Mouse (Mus musculus) heart, embryonic 13.5 days (tissue): ENCODE data around the gene Rbms3. TPM values are rescaled to one million over a fixed set of nuclear protein-coding genes. Genes with fewer than 3 reads are reported as not detected.

Experiments used
- ATAC-seq: fragments of 200-750 bp; cut with Nextera tagmentation; 2 replicates; pipeline ENCODE4 v1.8.0; 2017; ENCODE audit warnings: moderate TSS enrichment; ENCODE audit not compliant: insufficient number of reproducible peaks, low FRiP score, low TSS enrichment; ENCODE audit errors: extremely low read depth
- H3K27ac ChIP-seq: fragments of 300-500 bp; sonication (generic); replicated peaks from 2 replicates; pipeline ENCODE4 v1.5.1; 2015; ENCODE audit warnings: moderate library complexity, mild to moderate bottlenecking, inconsistent platforms
- H3K27me3 ChIP-seq: fragments of 300-500 bp; sonication (generic); replicated peaks from 2 replicates; pipeline ENCODE4 v1.6.1; 2015; ENCODE audit warnings: mild to moderate bottlenecking, inconsistent platforms
- H3K36me3 ChIP-seq: fragments of 300-500 bp; sonication (generic); 2 replicates; pipeline ENCODE4 v1.6.1; 2015; ENCODE audit warnings: mild to moderate bottlenecking, inconsistent platforms
- H3K4me1 ChIP-seq: fragments of 300-500 bp; sonication (generic); 2 replicates; pipeline ENCODE4 v1.6.1; 2015; ENCODE audit warnings: inconsistent platforms
- H3K4me2 ChIP-seq: fragments of 300-500 bp; sonication (generic); 2 replicates; pipeline ENCODE4 v1.6.1; 2015; ENCODE audit warnings: inconsistent platforms, mild to moderate bottlenecking, moderate library complexity
- H3K4me3 ChIP-seq: fragments of 300-500 bp; sonication (generic); 2 replicates; pipeline ENCODE4 v1.5.1; 2015; ENCODE audit warnings: moderate library complexity, mild to moderate bottlenecking, inconsistent platforms
- H3K9ac ChIP-seq: fragments of 300-500 bp; sonication (generic); 2 replicates; pipeline ENCODE4 v1.6.1; 2015; ENCODE audit warnings: inconsistent platforms, mild to moderate bottlenecking, moderate library complexity
- H3K9me3 ChIP-seq: fragments of 300-500 bp; sonication (generic); 2 replicates; pipeline ENCODE4 v1.6.1; 2016; ENCODE audit warnings: inconsistent platforms
- WGBS: fragments of 180-500 bp; shearing (Covaris S2); methylation state at CpG from one replicate; pipeline ENCODE4 v1.1.7; 2015; ENCODE audit warnings: mixed read lengths; 5-methylcytosine and 5-hydroxymethylcytosine counted together
- polyA plus RNA-seq: library from polyadenylated mRNA; unstranded; fragments of >200 nt; fragmentation: Nextera tagmentation; extraction: Ambion mirVana; gene quantifications from 2 replicates; pipeline ENCODE4 v1.2.1, GENCODE M21; 2015

Rbms3 gene
- polyA plus RNA-seq, 1 experiment from 2014 or later: 36.0 TPM

GRCm38 (mm10) chr9:117585345-117585744, 44.4 kb downstream of the Rbms3 start:
- no peak overlapping the region for H3K9ac ChIP-seq
- no peak for ATAC-seq
- no peak overlapping the region for H3K27ac ChIP-seq
- no peaks in the 10 kb centered on the region for H3K4me1 ChIP-seq
- H3K27me3 ChIP-seq: no peaks in the 10 kb centered on the region
- H3K4me3 ChIP-seq: no peak overlapping the region
- H3K9me3 ChIP-seq: no peaks in the 10 kb centered on the region
- no peak overlapping the region for H3K4me2 ChIP-seq
- 80% methylated on average over 6 of the region's 6 CpGs for WGBS
- H3K36me3 ChIP-seq: no peaks in the 10 kb centered on the region

GRCm38 (mm10) chr9:117583638-117584037, 46.1 kb downstream of the Rbms3 start:
- no peak overlapping the region for H3K4me3 ChIP-seq
- H3K9me3 ChIP-seq: no peaks in the 10 kb centered on the region
- H3K4me2 ChIP-seq: no peak overlapping the region
- ATAC-seq: no peak
- no peaks in the 10 kb centered on the region for H3K27me3 ChIP-seq
- H3K9ac ChIP-seq: no peak overlapping the region
- no peak overlapping the region for H3K27ac ChIP-seq
- WGBS: 56% methylated on average over 7 of the region's 7 CpGs
- no peaks in the 10 kb centered on the region for H3K4me1 ChIP-seq
- H3K36me3 ChIP-seq: no peaks in the 10 kb centered on the region

- Histone ChIP-seq H3K4me1 (no peaks in the 10 kb centered on the region), H3K9ac (no peak overlapping the region), H3K36me3 (no peaks in the 10 kb centered on the region), H3K27ac (no peak overlapping the region), H3K9me3 (no peaks in the 10 kb centered on the region), H3K4me3 (no peak overlapping the region), H3K27me3 (no peaks in the 10 kb centered on the region), H3K4me2 (no peak overlapping the region)
- 83% methylated on average over 6 of the region's 6 CpGs for WGBS
- ATAC-seq: no peak
These were observed 47.1 kb downstream of the Rbms3 start for GRCm38 (mm10) chr9:117582591-117582990.

- no peak overlapping the region for H3K9ac ChIP-seq
- peaks cover 10% of the 10 kb centered on the region for H3K4me1 ChIP-seq
- H3K27ac ChIP-seq: peak overlapping the region; percentile 72
- H3K4me3 ChIP-seq: no peak overlapping the region
- no peaks in the 10 kb centered on the region for H3K27me3 ChIP-seq
- no peak for ATAC-seq
- no peaks in the 10 kb centered on the region for H3K36me3 ChIP-seq
- H3K9me3 ChIP-seq: no peaks in the 10 kb centered on the region
- WGBS: 49% methylated on average over 5 of the region's 5 CpGs
- no peak overlapping the region for H3K4me2 ChIP-seq
These were observed 58.4 kb downstream of the Rbms3 start for GRCm38 (mm10) chr9:117571186-117571855.

GRCm38 (mm10) chr9:117570240-117570821, 59.4 kb downstream of the Rbms3 start:
- WGBS: 63% methylated on average over 7 of the region's 7 CpGs
- H3K9ac ChIP-seq: no peak overlapping the region
- H3K27ac ChIP-seq: peak overlapping the region; percentile 72
- no peak for ATAC-seq
- no peaks in the 10 kb centered on the region for H3K36me3 ChIP-seq
- H3K4me3 ChIP-seq: no peak overlapping the region
- H3K4me2 ChIP-seq: no peak overlapping the region
- H3K4me1 ChIP-seq: peaks cover 10% of the 10 kb centered on the region
- no peaks in the 10 kb centered on the region for H3K27me3 ChIP-seq
- no peaks in the 10 kb centered on the region for H3K9me3 ChIP-seq

- no peak overlapping the region for H3K27ac ChIP-seq
These were observed 63.4 kb downstream of the Rbms3 start for GRCm38 (mm10) chr9:117566293-117566692.

GRCm38 (mm10) chr9:117558562-117558961, 71.2 kb downstream of the Rbms3 start:
- no peaks in the 10 kb centered on the region for H3K27me3 ChIP-seq
- H3K27ac ChIP-seq: no peak overlapping the region
- H3K9me3 ChIP-seq: no peaks in the 10 kb centered on the region
- H3K36me3 ChIP-seq: no peaks in the 10 kb centered on the region
- 72% methylated on average over 5 of the region's 5 CpGs for WGBS
- H3K9ac ChIP-seq: no peak overlapping the region
- H3K4me1 ChIP-seq: no peaks in the 10 kb centered on the region
- H3K4me3 ChIP-seq: no peak overlapping the region
- no peak for ATAC-seq
- no peak overlapping the region for H3K4me2 ChIP-seq

More at GRCm38 (mm10) chr9:117566293-117566692, 63.4 kb downstream of the Rbms3 start:
- Histone ChIP-seq H3K9me3 (no peaks in the 10 kb centered on the region), H3K4me2 (no peak overlapping the region), H3K27me3 (no peaks in the 10 kb centered on the region), H3K9ac (no peak overlapping the region), H3K4me3 (no peak overlapping the region), H3K36me3 (no peaks in the 10 kb centered on the region), H3K4me1 (peaks cover 7% of the 10 kb centered on the region)
- ATAC-seq: no peak
- WGBS: 59% methylated on average over 10 of the region's 10 CpGs

GRCm38 (mm10) chr9:117554356-117554755, 75.4 kb downstream of the Rbms3 start:
- no peak overlapping the region for H3K9ac ChIP-seq
- H3K27ac ChIP-seq: no peak overlapping the region
- H3K27me3 ChIP-seq: no peaks in the 10 kb centered on the region
- no peaks in the 10 kb centered on the region for H3K36me3 ChIP-seq
- no peak overlapping the region for H3K4me3 ChIP-seq
- no peaks in the 10 kb centered on the region for H3K9me3 ChIP-seq
- no peaks in the 10 kb centered on the region for H3K4me1 ChIP-seq
- ATAC-seq: no peak
- no peak overlapping the region for H3K4me2 ChIP-seq

- WGBS: 59% methylated on average over 2 of the region's 2 CpGs
- Histone ChIP-seq H3K4me1 (no peaks in the 10 kb centered on the region), H3K9ac (no peak overlapping the region), H3K36me3 (no peaks in the 10 kb centered on the region), H3K27me3 (no peaks in the 10 kb centered on the region), H3K4me2 (no peak overlapping the region), H3K9me3 (no peaks in the 10 kb centered on the region), H3K4me3 (no peak overlapping the region), H3K27ac (no peak overlapping the region)
- ATAC-seq: no peak
These were observed 100.4 kb downstream of the Rbms3 start for GRCm38 (mm10) chr9:117529281-117529680.

GRCm38 (mm10) chr9:117508941-117509340, 120.8 kb downstream of the Rbms3 start:
- WGBS: 79% methylated on average over 11 of the region's 11 CpGs
- no peaks in the 10 kb centered on the region for H3K27me3 ChIP-seq
- no peaks in the 10 kb centered on the region for H3K9me3 ChIP-seq
- no peak for ATAC-seq
- H3K4me2 ChIP-seq: no peak overlapping the region
- no peak overlapping the region for H3K9ac ChIP-seq
- H3K27ac ChIP-seq: no peak overlapping the region
- no peak overlapping the region for H3K4me3 ChIP-seq
- H3K36me3 ChIP-seq: no peaks in the 10 kb centered on the region
- no peaks in the 10 kb centered on the region for H3K4me1 ChIP-seq

- H3K36me3 ChIP-seq: no peaks in the 10 kb centered on the region
- no peak for ATAC-seq
- no peaks in the 10 kb centered on the region for H3K4me1 ChIP-seq
- no peak overlapping the region for H3K4me3 ChIP-seq
- no peaks in the 10 kb centered on the region for H3K27me3 ChIP-seq
- no peak overlapping the region for H3K9ac ChIP-seq
- no peak overlapping the region for H3K27ac ChIP-seq
- 64% methylated on average over 2 of the region's 2 CpGs for WGBS
- no peaks in the 10 kb centered on the region for H3K9me3 ChIP-seq
- no peak overlapping the region for H3K4me2 ChIP-seq
These were observed 137.8 kb downstream of the Rbms3 start for GRCm38 (mm10) chr9:117491866-117492265.

- H3K4me1 ChIP-seq: no peaks in the 10 kb centered on the region
- no peaks in the 10 kb centered on the region for H3K36me3 ChIP-seq
- no peak for ATAC-seq
- H3K9ac ChIP-seq: no peak overlapping the region
- 82% methylated on average over 5 of the region's 5 CpGs for WGBS
- no peak overlapping the region for H3K27ac ChIP-seq
- H3K4me3 ChIP-seq: no peak overlapping the region
- H3K9me3 ChIP-seq: no peaks in the 10 kb centered on the region
- H3K4me2 ChIP-seq: no peak overlapping the region
- no peaks in the 10 kb centered on the region for H3K27me3 ChIP-seq
These were observed 145.3 kb downstream of the Rbms3 start for GRCm38 (mm10) chr9:117484396-117484795.
